In genomic region chr5:123393786-123394302, GRCm38 (mm10) we compare ENCODE assay signal across 8 mouse cellular contexts. TPM values are rescaled to one million over a fixed set of nuclear protein-coding genes. Genes with fewer than 3 reads are reported as not detected.
DNase-seq lines count a peak whose midpoint lies in the region; ATAC-seq and TF ChIP-seq lines count a peak whose summit lies in the region.

No protein-coding gene starts in this region.

- no peak for TF ChIP-seq CTCF in MEL (IDR thresholded peaks at IDR 0.05 in 2 of 3, conservative IDR thresholded peaks at IDR 0.05 in 1 of 3; ENCODE audit: control insufficient read depth in 1 of 3, insufficient read depth in 1 of 3, low read depth in 2 of 3, low read length in 3 of 3, poor library complexity in 1 of 3, severe bottlenecking in 1 of 3)

- H3K36me3 ChIP-seq in heart, embryonic 14.5 days (ENCODE audit: control insufficient read depth, insufficient read depth, low read length) = no peaks in the 10 kb centered on the region
- H3K36me3 ChIP-seq in MEL (ENCODE audit: control insufficient read depth in 1 of 2, insufficient read depth in 2 of 2, low read length in 2 of 2) (peaks cover 0 to 34% of the 10 kb centered on the region in 2 experiments; a peak in 2 of 4 replicates), macrophage (ENCODE audit: inconsistent target) (no peaks in the 10 kb centered on the region)

- peaks cover 24 to 37% of the 10 kb centered on the region in 2 experiments for H3K4me1 ChIP-seq in heart, embryonic 14.5 days (ENCODE audit: control insufficient read depth in 2 of 2, insufficient read depth in 2 of 2, low read length in 2 of 2)
- H3K4me1 ChIP-seq in MEL (ENCODE audit: control insufficient read depth in 1 of 2, insufficient read depth in 2 of 2, low read length in 2 of 2) = peaks cover 5 to 30% of the 10 kb centered on the region in 2 experiments; a peak in 3 of 4 replicates

- no peak for TF ChIP-seq RAD21 in MEL (IDR thresholded peaks at IDR 0.05; ENCODE audit: low read depth, low read length)

- H3K27ac ChIP-seq in heart, embryonic 14.5 days (replicated peaks in 1 of 2; ENCODE audit: control insufficient read depth in 1 of 2, insufficient read depth in 1 of 2, low read depth in 2 of 2, low read length in 2 of 2) = peak overlapping the region; percentile 89 to 92
- peak overlapping the region; percentile 73 for H3K27ac ChIP-seq in MEL (ENCODE audit: control insufficient read depth, low read depth, low read length)
- H3K27ac ChIP-seq in macrophage = peak overlapping the region; percentile 92

- H3K9ac ChIP-seq in heart, embryonic 14.5 days (ENCODE audit: low read length) = peak overlapping the region; percentile 61
- peak overlapping the region; percentile 78 for H3K9ac ChIP-seq in MEL (ENCODE audit: control insufficient read depth, low read depth, low read length, poor library complexity, severe bottlenecking)

- TF ChIP-seq EP300 in MEL (IDR thresholded peaks at IDR 0.05; ENCODE audit: low read depth in 1 of 2, low read length in 2 of 2) = 0 out of 4 replicates have a peak, but pooled peaks of 1 of the 2 experiments have one; percentile 3

- H3K27me3 ChIP-seq in heart, embryonic 14.5 days (ENCODE audit: control insufficient read depth, insufficient read depth, low read length) = no peaks in the 10 kb centered on the region
- no peaks in the 10 kb centered on the region for H3K27me3 ChIP-seq in MEL (ENCODE audit: control insufficient read depth in 1 of 2, insufficient read depth in 2 of 2, low read length in 2 of 2)

- peaks cover 38% of the 10 kb centered on the region for H3K79me2 ChIP-seq in MEL (ENCODE audit: control insufficient read depth, insufficient read depth, low read length, poor library complexity)
- H3K79me2 ChIP-seq in macrophage (ENCODE audit: inconsistent target) = peaks cover 39% of the 10 kb centered on the region

- DNase-seq in heart, adult 8-10 months (ENCODE audit: low spot score) = no peak
- peak; percentile 74 for DNase-seq in MEL (ENCODE audit: low read depth, low spot score)
- peak; percentile 25 for DNase-seq in heart, postnatal 4 days
- DNase-seq in ovary, postnatal 36 days (ENCODE audit: low spot score) = no peak
- DNase-seq in MN1 (ENCODE audit: low spot score) = no peak
- DNase-seq in adrenal gland, adult 8-10 months = no peak

- H3K4me3 ChIP-seq in heart, embryonic 14.5 days (ENCODE audit: control insufficient read depth in 1 of 2, insufficient read depth in 1 of 2, low read depth in 1 of 2, low read length in 2 of 2) = peak overlapping the region; percentile 80 to 99
- H3K4me3 ChIP-seq in MEL (ENCODE audit: control insufficient read depth in 1 of 2, insufficient read depth in 1 of 2, low read depth in 2 of 2, low read length in 2 of 2) = peak overlapping the region; percentile 52 to 57
- peak overlapping the region; percentile 21; the same call in 1 of the 2 replicates for H3K4me3 ChIP-seq in macrophage (ENCODE audit: inconsistent target)

- peak; percentile 4; the same call in 1 of the 2 replicates for ATAC-seq in heart, embryonic 14.5 days (ENCODE audit: insufficient number of reproducible peaks, insufficient read depth, low FRiP score, low read depth)

- H3K9me3 ChIP-seq in heart, embryonic 14.5 days (ENCODE audit: control insufficient read depth, low read length) = no peaks in the 10 kb centered on the region
- H3K9me3 ChIP-seq in MEL (replicated peaks; ENCODE audit: insufficient read depth, low read length) = no peaks in the 10 kb centered on the region

- WGBS in heart, embryonic 14.5 days = 8% methylated on average over 5 of the region's 5 CpGs
- WGBS in macrophage (ENCODE audit: missing documents) = 11% methylated on average over 5 of the region's 5 CpGs

- peak overlapping the region; percentile 87 for H3K4me2 ChIP-seq in heart, embryonic 14.5 days (ENCODE audit: low read length)

- TF ChIP-seq POLR2A in MEL (IDR thresholded peaks at IDR 0.05; ENCODE audit: control insufficient read depth in 1 of 2, insufficient read depth in 1 of 2, low read depth in 1 of 2, low read length in 2 of 2, poor library complexity in 1 of 2) = no peak; a peak in 1 of 4 replicates

TF ChIP-seq in MEL, 35 proteins besides CTCF, POLR2A, EP300 and RAD21:
- TF ChIP-seq MEF2A (IDR thresholded peaks at IDR 0.05; ENCODE audit: extremely low read depth, insufficient replicate concordance, low read depth, low read length, poor library complexity, severe bottlenecking) = peak; percentile 82; the same call in 1 of the 2 replicates
- TF ChIP-seq NRF1 (IDR thresholded peaks at IDR 0.05; ENCODE audit: insufficient read depth, low read depth, low read length, poor library complexity, severe bottlenecking) = peak; percentile 64
- no peak for TF ChIP-seq ETS1 (IDR thresholded peaks at IDR 0.05; ENCODE audit: low read depth, low read length)
- TF ChIP-seq RCOR1 (IDR thresholded peaks at IDR 0.05; ENCODE audit: low read depth, low read length) = 0 out of 2 replicates have a peak, but pooled peaks have one; percentile 17
- TF ChIP-seq JUND (IDR thresholded peaks at IDR 0.05; ENCODE audit: low read depth, low read length) = no peak
- peak; percentile 31; the same call in 1 of the 2 replicates for TF ChIP-seq BHLHE40 (IDR thresholded peaks at IDR 0.05; ENCODE audit: borderline replicate concordance, low read depth, low read length)
- no peak for TF ChIP-seq USF2 (IDR thresholded peaks at IDR 0.05; ENCODE audit: borderline replicate concordance in 1 of 2, insufficient read depth in 1 of 2, low read depth in 1 of 2, low read length in 2 of 2)

RNA-seq across cellular contexts. Expression of gene Mlxip, which starts 0.8 kb away (rescaled TPM):
- 12.6 and 13.6 TPM in 2 replicates for polyA plus RNA-seq in heart, embryonic 14.5 days (2014; fragmentation: Nextera tagmentation; extraction: Ambion mirVana)
- 10 to 100 TPM; 23.4 to 30.6 (median 27.3) TPM for total RNA-seq in heart, adult 8-10 months (2022)
- total RNA-seq in MEL (2012; rRNA removed) = 5.2 and 5.7 TPM in 2 replicates
- polyA plus RNA-seq in MEL (2012; ENCODE audit: insufficient read depth in 1 of 2, insufficient read length in 2 of 2, low read depth in 1 of 2, low replicate concordance in 2 of 2, missing spikeins in 1 of 2) (10 to 100 TPM in 1 of 2 experiments, not detected in 1; 21.9 TPM), macrophage (2018) (14.4 to 26.9 TPM (median 18.7 TPM) in 3 replicates)
- total RNA-seq in heart, postnatal 4 days (2021) = 10 to 100 TPM; 19.2 to 21.0 TPM
- 100 to 1,000 TPM in 21 of 26 experiments, 10 to 100 TPM in 5; 71.3 to 175 (median 120) TPM for total RNA-seq in macrophage (2018; cell fraction: chromatin; rRNA removed)
- total RNA-seq in macrophage (2018; cell fraction: cytosol; rRNA removed) = 10 to 100 TPM; 18.5 to 34.3 (median 27.3) TPM
- 100 to 1,000 TPM in 6 of 26 experiments, 10 to 100 TPM in 20; 56.0 to 205 (median 84.2) TPM for total RNA-seq in macrophage (2018; cell fraction: nucleus; rRNA removed)
- 10 to 100 TPM; 21.6 to 32.8 (median 27.1) TPM for total RNA-seq in adrenal gland, adult 8-10 months (2022)

RNA-seq across cellular contexts. Expression of gene Bcl7a, which starts 50.2 kb away (rescaled TPM):
- polyA plus RNA-seq in heart, embryonic 14.5 days (2014; fragmentation: Nextera tagmentation; extraction: Ambion mirVana) = 12.1 and 12.8 TPM in 2 replicates
- 10 to 100 TPM in 1 of 4 experiments, 1 to 10 TPM in 3; 8.7 to 12.5 (median 9.4) TPM for total RNA-seq in heart, adult 8-10 months (2022)
- total RNA-seq in MEL (2012; rRNA removed) = 3.1 and 3.5 TPM in 2 replicates
- polyA plus RNA-seq in MEL (2012; ENCODE audit: insufficient read depth in 1 of 2, insufficient read length in 2 of 2, low read depth in 1 of 2, low replicate concordance in 2 of 2, missing spikeins in 1 of 2) (10 to 100 TPM in 1 of 2 experiments, not detected in 1; 11.0 TPM), macrophage (2018) (2.2 to 3.5 TPM (median 2.3 TPM) in 3 replicates)
- total RNA-seq in heart, postnatal 4 days (2021) = 10 to 100 TPM; 14.1 to 14.8 TPM
- total RNA-seq in macrophage (2018; cell fraction: chromatin; rRNA removed) = 10 to 100 TPM in 3 of 26 experiments, 1 to 10 TPM in 22, under 1 TPM in 1; 0.88 to 16.4 (median 3.6) TPM
- 1 to 10 TPM in 15 of 26 experiments, under 1 TPM in 11; 0.19 to 3.5 (median 1.1) TPM for total RNA-seq in macrophage (2018; cell fraction: cytosol; rRNA removed)
- total RNA-seq in macrophage (2018; cell fraction: nucleus; rRNA removed) = 10 to 100 TPM in 4 of 26 experiments, 1 to 10 TPM in 18, under 1 TPM in 4; 0.45 to 21.1 (median 3.1) TPM
- 10 to 100 TPM in 3 of 4 experiments, 1 to 10 TPM in 1; 9.7 to 15.1 (median 13.2) TPM for total RNA-seq in adrenal gland, adult 8-10 months (2022)

Comparison
In these comparisons a context has a peak if more than half of its experiments do, and no peak if none do; other contexts are left out.
1. DNase-seq: peak in MEL (single experiment) and heart, postnatal 4 days (single experiment); none in heart, adult 8-10 months (single experiment), ovary, postnatal 36 days (single experiment), MN1 (single experiment) and adrenal gland, adult 8-10 months (single experiment).
2. H3K4me3 ChIP-seq: peak in every context shown above with its lines; median percentile 90 in heart, embryonic 14.5 days; 54 in MEL; 21 in macrophage.
3. Peak in every context shown above with its lines, with median percentiles within 50 percentile points of each other: H3K27ac ChIP-seq.